Mouse (Mus musculus) liver, adult 10 weeks (tissue): ENCODE results near the gene Slc22a30. TPM values are rescaled to one million over a fixed set of nuclear protein-coding genes. Genes with fewer than 3 reads are reported as not detected.

Source experiments
- polyA plus RNA-seq: library from polyadenylated mRNA; stranded (reverse); fragments of 350-450 nt; fragmentation: Illumina TruSeq; extraction: RNeasy Lipid Tissue Mini Kit (QIAGEN cat#74804); gene quantifications from one replicate; pipeline ENCODE4 v1.2.3, GENCODE M21; 2014; ENCODE audit warnings: low read depth, low replicate concordance

Gene Slc22a30
- 451 TPM for polyA plus RNA-seq

DNA sequence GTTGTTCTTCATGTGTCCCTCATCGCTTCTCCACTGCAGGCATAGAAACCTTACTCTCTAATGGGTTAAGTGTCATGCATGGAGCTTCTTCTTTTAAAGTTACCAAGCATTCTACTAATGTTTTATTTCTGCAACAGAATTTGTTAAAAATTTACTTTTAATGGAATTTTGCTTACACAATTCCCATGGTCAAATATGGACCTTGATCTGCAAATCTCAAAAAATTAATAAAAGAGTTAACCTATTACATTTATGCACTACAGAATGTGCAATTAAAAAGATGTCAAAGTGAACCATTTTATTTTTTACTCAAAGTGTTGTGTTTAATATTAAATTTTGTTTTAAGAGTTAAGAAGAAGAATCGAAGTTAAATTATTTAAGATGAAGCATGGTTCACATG lies at the start of gene Slc22a30:
Slc22a30 (minus strand) TSS at position 101 of the 400 bp plus-strand sequence.

Other genes with a start within 250 kb of the Slc22a30 start
- 4.3 TPM for gene Slc22a29, start 186.2 kb downstream of the Slc22a30 start, polyA plus RNA-seq
- not detected for gene Slc22a8, start 186.1 kb upstream of the Slc22a30 start, polyA plus RNA-seq
- not detected for gene Slc22a6, start 212.9 kb upstream of the Slc22a30 start, polyA plus RNA-seq